14 mouse cellular contexts compared by ENCODE assay signal in genomic region chr3:129238664-129239258, GRCm38 (mm10). TPM values are rescaled to one million over a fixed set of nuclear protein-coding genes. Genes with fewer than 3 reads are reported as not detected.
DNase-seq lines count a peak whose midpoint lies in the region; ATAC-seq and TF ChIP-seq lines count a peak whose summit lies in the region.
"Had no signal": no experiment of that assay in that cellular context is flagged by ENCODE, and none has a peak within 500 bp of the region (broad histone marks: within the 10 kb centered on the region; RNA-seq: fewer than 3 reads in every experiment).

No protein-coding gene starts in this region.

- no peaks in the 10 kb centered on the region for H3K9me3 ChIP-seq in kidney, embryonic 14.5 days (ENCODE audit: control insufficient read depth, low read length)
- H3K9me3 ChIP-seq in midbrain, embryonic 12.5 days, result no peaks in the 10 kb centered on the region
- H3K9me3 ChIP-seq in midbrain, postnatal 0 days (ENCODE audit: low read length), result no peaks in the 10 kb centered on the region
- no peaks in the 10 kb centered on the region for H3K9me3 ChIP-seq in embryonic facial prominence, embryonic 10.5 days
- H3K9me3 ChIP-seq in stomach, embryonic 15.5 days, result no peaks in the 10 kb centered on the region

- H3K36me3 ChIP-seq in kidney, embryonic 14.5 days (ENCODE audit: control insufficient read depth, insufficient read depth, low read length), result no peaks in the 10 kb centered on the region
- no peaks in the 10 kb centered on the region for H3K36me3 ChIP-seq in midbrain, embryonic 12.5 days
- H3K36me3 ChIP-seq in midbrain, postnatal 0 days (ENCODE audit: insufficient read depth, low read length), result no peaks in the 10 kb centered on the region
- H3K36me3 ChIP-seq in embryonic facial prominence, embryonic 10.5 days (replicated peaks), result no peaks in the 10 kb centered on the region
- no peaks in the 10 kb centered on the region for H3K36me3 ChIP-seq in stomach, embryonic 15.5 days

- DNase-seq in kidney, adult 11 months, result no peak
- DNase-seq in midbrain, postnatal 0 days (ENCODE audit: low spot score), result no peak
- peak; percentile 50 for DNase-seq in embryonic facial prominence, embryonic 10.5 days (ENCODE audit: low spot score)
- no peak for DNase-seq in spleen, postnatal 14 days (ENCODE audit: low spot score in 2 of 2)
- DNase-seq: cerebellum, adult 8-10 months; kidney, adult 18-20 months; liver, postnatal 0 days; thymus, postnatal 4 days had no signal

- H3K4me2 ChIP-seq in kidney, embryonic 14.5 days (replicated peaks; ENCODE audit: low read depth, low read length), result peak overlapping the region; percentile 13
- 0 out of 2 replicates have a peak overlapping the region, but pooled peaks have one; percentile 23 for H3K4me2 ChIP-seq in midbrain, embryonic 12.5 days (replicated peaks)
- H3K4me2 ChIP-seq in midbrain, postnatal 0 days (ENCODE audit: low read depth, low read length, poor library complexity, severe bottlenecking), result no peak overlapping the region
- peak overlapping the region; percentile 29; the same call in 1 of the 2 replicates for H3K4me2 ChIP-seq in stomach, embryonic 15.5 days

- H3K27me3 ChIP-seq in kidney, embryonic 14.5 days (ENCODE audit: control insufficient read depth, insufficient read depth, low read length), result no peaks in the 10 kb centered on the region
- peaks cover 2% of the 10 kb centered on the region; the same call in 1 of the 2 replicates for H3K27me3 ChIP-seq in midbrain, embryonic 12.5 days
- H3K27me3 ChIP-seq in midbrain, postnatal 0 days (ENCODE audit: insufficient read depth, low read length), result no peaks in the 10 kb centered on the region
- 0 out of 2 replicates have a peak, but pooled peaks cover 12% of the 10 kb centered on the region for H3K27me3 ChIP-seq in embryonic facial prominence, embryonic 10.5 days (replicated peaks; ENCODE audit: low read depth, poor library complexity, severe bottlenecking)
- H3K27me3 ChIP-seq in stomach, embryonic 15.5 days (replicated peaks), result no peaks in the 10 kb centered on the region
- H3K27me3 ChIP-seq: CH12.LX had no signal

- H3K4me3 ChIP-seq in kidney, embryonic 14.5 days (ENCODE audit: low read length), result no peak overlapping the region
- H3K4me3 ChIP-seq in midbrain, embryonic 12.5 days, result no peak overlapping the region
- H3K4me3 ChIP-seq in midbrain, postnatal 0 days (ENCODE audit: low read depth, low read length), result no peak overlapping the region
- H3K4me3 ChIP-seq in embryonic facial prominence, embryonic 10.5 days, result peak overlapping the region; percentile 31
- no peak overlapping the region for H3K4me3 ChIP-seq in stomach, embryonic 15.5 days (replicated peaks)
- H3K4me3 ChIP-seq: erythroblast, embryonic 14.5 days had no signal

- no peaks in the 10 kb centered on the region for H3K4me1 ChIP-seq in kidney, embryonic 14.5 days (ENCODE audit: control insufficient read depth, insufficient read depth, low read length)
- H3K4me1 ChIP-seq in midbrain, embryonic 12.5 days, result no peaks in the 10 kb centered on the region
- H3K4me1 ChIP-seq in midbrain, postnatal 0 days (ENCODE audit: insufficient read depth, low read length), result no peaks in the 10 kb centered on the region
- H3K4me1 ChIP-seq in embryonic facial prominence, embryonic 10.5 days, result peaks cover 11% of the 10 kb centered on the region
- no peaks in the 10 kb centered on the region for H3K4me1 ChIP-seq in stomach, embryonic 15.5 days

- ATAC-seq in kidney, embryonic 14.5 days (ENCODE audit: low FRiP score, low TSS enrichment), result peak; percentile 85
- ATAC-seq in midbrain, embryonic 12.5 days (ENCODE audit: low FRiP score, low read depth), result no peak
- ATAC-seq in midbrain, postnatal 0 days (ENCODE audit: low FRiP score), result no peak
- no peak for ATAC-seq in stomach, embryonic 15.5 days (ENCODE audit: insufficient read depth, low FRiP score, low read depth)
- ATAC-seq: liver, postnatal 0 days had no signal

- 17% methylated on average over 13 of the region's 13 CpGs for WGBS in kidney, embryonic 14.5 days
- 21% methylated on average over 13 of the region's 13 CpGs for WGBS in midbrain, embryonic 12.5 days
- 32% methylated on average over 13 of the region's 13 CpGs for WGBS in midbrain, postnatal 0 days
- WGBS in embryonic facial prominence, embryonic 10.5 days, result 22% methylated on average over 13 of the region's 13 CpGs
- WGBS in stomach, embryonic 15.5 days, result 27% methylated on average over 13 of the region's 13 CpGs

- no peak overlapping the region for H3K9ac ChIP-seq in kidney, embryonic 14.5 days (ENCODE audit: low read depth, low read length)
- H3K9ac ChIP-seq in midbrain, embryonic 12.5 days (replicated peaks), result no peak overlapping the region
- H3K9ac ChIP-seq in midbrain, postnatal 0 days (replicated peaks; ENCODE audit: low read length, poor library complexity, severe bottlenecking), result no peak overlapping the region
- H3K9ac ChIP-seq in stomach, embryonic 15.5 days, result no peak overlapping the region
- H3K9ac ChIP-seq: liver, postnatal 0 days had no signal

- no peak overlapping the region for H3K27ac ChIP-seq in kidney, embryonic 14.5 days (ENCODE audit: low read depth, low read length)
- H3K27ac ChIP-seq in midbrain, embryonic 12.5 days (replicated peaks), result no peak overlapping the region
- no peak overlapping the region for H3K27ac ChIP-seq in midbrain, postnatal 0 days (ENCODE audit: low read depth, low read length)
- no peak overlapping the region for H3K27ac ChIP-seq in embryonic facial prominence, embryonic 10.5 days (replicated peaks)
- no peak overlapping the region for H3K27ac ChIP-seq in stomach, embryonic 15.5 days

- no peak for TF ChIP-seq CTCF in midbrain, postnatal 0 days (IDR thresholded peaks at IDR 0.05)

RNA-seq across cellular contexts. Expression of gene Pitx2, which starts 39.1 kb away (rescaled TPM):
- polyA plus RNA-seq in kidney, embryonic 14.5 days (2014; fragmentation: Nextera tagmentation; extraction: Ambion mirVana), result 1.7 and 1.8 TPM in 2 replicates
- polyA plus RNA-seq in midbrain, embryonic 12.5 days (2016; fragmentation: Nextera tagmentation; extraction: Ambion mirVana), result 65.6 and 78.1 TPM in 2 replicates
- 10.4 and 13.5 TPM in 2 replicates for total RNA-seq in midbrain, postnatal 0 days (2014; rRNA removed)
- 28.7 and 29.9 TPM in 2 replicates for polyA plus RNA-seq in midbrain, postnatal 0 days (2015; fragmentation: Nextera tagmentation; extraction: Ambion mirVana)
- polyA plus RNA-seq in embryonic facial prominence, embryonic 10.5 days (2016; fragmentation: Nextera tagmentation; extraction: Ambion mirVana), result 41.4 and 43.8 TPM in 2 replicates
- polyA plus RNA-seq in stomach, embryonic 15.5 days (2015; fragmentation: Nextera tagmentation; extraction: Ambion mirVana), result 16.5 and 23.8 TPM in 2 replicates
- total RNA-seq: CH12.LX; left cerebral cortex, postnatal 14 days had no signal
- polyA plus RNA-seq: erythroblast, embryonic 14.5 days had no signal
